Mouse (Mus musculus) mesoderm, embryonic 11.5 days (tissue): ENCODE results near the gene Pacs1.
A peak's percentile ranks its signal among the peaks of the same experiment; 100 is the strongest.
"Not testable (repeated sequence)": the region's sequence is repeated elsewhere in the genome, so short reads cannot be mapped to it uniquely, and the experiment has no call there.

ENCODE experiments used
- DNase-seq: peaks from one replicate; pipeline ENCODE4 v3.0.0-alpha.2; 2012; ENCODE audit warnings: low read depth, low spot score

Gene Pacs1

DNA sequence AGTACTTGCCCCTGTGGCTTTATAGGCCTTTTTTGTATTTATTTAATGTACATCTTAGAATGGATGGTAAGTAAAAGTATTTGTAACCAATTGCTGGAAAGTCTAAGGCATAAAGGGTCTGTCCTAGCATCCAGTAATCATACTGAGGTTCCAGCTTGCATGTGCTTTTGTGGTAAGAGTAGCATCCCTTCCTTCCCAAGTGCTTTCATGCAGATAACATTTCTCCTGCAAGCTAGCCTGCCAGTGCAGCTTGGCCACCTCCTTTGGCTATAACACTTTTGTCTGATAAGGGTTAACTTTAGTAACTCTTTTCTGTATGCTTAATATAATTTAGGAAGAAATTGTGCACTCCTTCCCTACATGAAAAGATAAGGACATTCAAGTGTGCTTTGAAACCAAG is 4.9 kb downstream of the Pacs1 start:
- no peak for DNase-seq

GRCm38 (mm10) chr19:5267015-5267414 is 5.9 kb downstream of the Pacs1 start:
- DNase-seq, result no peak

DNA sequence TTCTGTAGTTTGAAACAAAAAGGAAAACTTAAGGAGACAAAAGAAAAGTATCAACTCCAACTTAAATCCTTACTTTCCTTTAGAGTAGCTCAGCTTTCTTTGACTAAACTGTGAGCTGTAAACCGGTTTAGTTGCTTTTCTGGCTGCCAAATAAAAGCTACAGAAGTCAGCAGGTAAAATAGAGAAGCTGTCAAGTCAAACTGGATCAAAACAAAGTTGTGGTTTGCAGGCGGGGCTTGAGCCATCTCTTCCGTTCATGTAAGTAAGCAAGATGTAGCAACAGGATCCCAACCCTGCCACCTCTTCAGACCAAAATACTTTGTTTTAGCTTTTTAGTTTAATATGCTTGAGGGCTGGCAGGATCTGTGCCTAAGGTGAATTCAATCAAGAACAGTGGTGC is 15.8 kb downstream of the Pacs1 start:
- no peak for DNase-seq

DNA sequence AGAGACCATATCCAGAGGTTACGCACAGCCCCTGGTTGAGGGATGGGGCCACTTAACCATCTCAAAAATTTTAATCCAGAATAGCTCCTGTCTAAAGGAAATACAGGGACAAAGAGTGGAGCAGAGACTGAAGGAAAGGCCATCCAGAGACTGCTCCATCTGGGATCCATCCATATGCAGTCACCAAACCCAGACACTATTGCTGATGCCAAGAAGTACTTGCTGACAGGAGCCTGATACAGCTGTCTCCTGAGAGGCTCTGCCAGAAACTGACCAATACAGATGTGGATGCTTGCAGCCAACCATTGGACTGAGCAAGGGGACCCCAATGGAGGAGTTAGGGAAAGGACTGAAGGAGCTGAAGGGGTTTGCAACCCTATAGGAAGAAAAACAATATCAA is 35.9 kb downstream of the Pacs1 start:
- not testable (repeated sequence) for DNase-seq

DNA sequence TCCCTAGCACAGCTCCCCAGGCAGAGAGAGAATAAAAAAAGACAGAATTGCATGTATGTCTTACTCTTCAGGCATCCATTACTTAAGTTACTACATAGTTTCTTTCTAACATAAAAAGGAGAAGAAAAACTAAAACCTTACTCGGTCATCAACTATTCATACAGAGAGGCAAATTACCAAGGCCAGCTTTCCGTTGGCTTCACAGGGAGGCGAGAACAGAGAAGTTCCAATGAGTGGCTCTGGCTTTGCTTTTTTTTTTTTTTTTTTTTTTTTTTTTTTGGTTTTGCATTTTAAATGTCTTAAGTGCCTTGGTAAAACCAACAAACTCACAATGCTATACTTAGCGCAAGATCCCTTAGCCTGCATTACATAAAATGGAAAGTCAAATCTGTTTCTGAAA is 40.2 kb downstream of the Pacs1 start:
- DNase-seq, result no peak

- no peak for DNase-seq
Measured at GRCm38 (mm10) chr19:5230110-5230509, 42.8 kb downstream of the Pacs1 start.

- no peak for DNase-seq
Measured at GRCm38 (mm10) chr19:5224624-5225023, 48.3 kb downstream of the Pacs1 start.

DNA sequence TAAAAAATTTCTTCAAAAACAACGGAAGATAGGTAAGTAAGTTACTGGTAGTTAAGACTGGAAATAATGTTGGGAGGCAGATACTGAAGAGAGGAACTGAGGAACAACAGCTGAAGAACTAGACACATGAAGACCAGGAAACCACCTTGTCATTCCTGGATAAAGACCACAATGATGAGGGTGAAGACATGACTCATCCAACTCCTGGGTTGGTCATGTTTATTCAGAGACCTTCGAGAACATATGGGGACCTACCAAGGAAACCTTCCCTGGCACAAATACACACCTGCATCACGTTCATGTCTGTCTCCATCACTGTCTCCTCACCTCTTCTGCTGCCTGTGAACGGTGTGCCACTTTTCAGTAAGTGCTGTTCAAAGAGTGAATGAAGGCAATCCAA is 48.8 kb downstream of the Pacs1 start:
- DNase-seq, result no peak

DNA sequence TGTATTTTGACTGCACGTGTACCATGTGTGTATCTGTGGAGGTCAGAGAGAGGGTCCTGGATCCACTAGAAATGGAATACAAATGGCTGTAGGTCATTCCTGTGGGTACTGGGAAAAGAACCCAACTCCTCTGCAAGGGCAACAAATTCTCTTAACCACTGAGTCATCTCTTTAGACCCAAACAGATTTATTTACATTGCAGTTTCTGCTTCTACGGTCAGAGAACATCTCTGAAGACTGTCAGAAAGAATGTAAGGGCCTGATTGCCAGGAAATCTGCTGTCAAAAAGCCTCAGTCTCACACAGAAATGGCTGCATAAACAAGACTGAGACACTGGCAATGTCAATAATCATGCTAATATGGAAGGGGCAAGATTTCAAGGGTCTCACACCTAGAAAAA is 51.0 kb downstream of the Pacs1 start:
- no peak for DNase-seq

DNA sequence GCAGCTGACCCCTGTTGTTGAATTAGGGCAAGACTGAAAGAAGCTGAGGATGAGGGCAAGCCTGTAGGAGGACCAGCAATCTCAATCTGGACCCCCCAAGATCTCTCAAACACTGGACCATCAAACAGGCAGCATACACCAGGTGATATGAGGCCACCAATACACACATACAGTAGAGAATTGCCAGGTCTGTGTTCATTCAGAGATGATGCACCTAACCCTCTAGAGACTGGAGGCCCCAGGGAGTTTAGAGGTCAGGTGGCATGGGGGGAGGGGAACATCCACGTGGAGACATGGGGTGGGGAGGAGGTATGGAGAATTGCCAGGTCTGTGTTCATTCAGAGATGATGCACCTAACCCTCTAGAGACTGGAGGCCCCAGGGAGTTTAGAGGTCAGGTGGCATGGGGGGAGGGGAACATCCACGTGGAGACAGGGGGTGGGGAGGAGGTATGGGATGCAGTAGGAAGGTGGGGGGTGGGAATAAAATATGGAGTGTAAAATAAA is 51.6 kb downstream of the Pacs1 start:
- not testable (repeated sequence) for DNase-seq

DNA sequence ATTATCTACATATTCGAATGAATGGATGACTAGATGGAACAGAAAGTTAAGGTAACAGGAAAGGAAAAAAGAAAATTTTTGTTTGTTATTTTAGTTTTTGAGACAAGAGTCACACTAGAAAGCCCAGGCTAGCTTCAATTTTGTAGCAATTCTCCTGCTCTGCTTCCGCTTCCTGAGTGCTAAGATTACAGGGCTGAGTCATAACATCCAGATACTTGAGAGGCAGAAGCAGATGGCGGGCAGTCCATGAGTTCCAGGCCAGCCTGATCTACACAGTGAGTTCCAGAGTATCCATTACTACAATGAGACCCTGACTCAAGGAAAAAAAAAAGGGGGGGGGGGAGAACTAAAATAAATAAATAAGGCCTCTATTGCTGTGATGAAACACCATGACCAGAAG is 52.5 kb downstream of the Pacs1 start:
- no peak for DNase-seq

- no peak for DNase-seq
Measured at GRCm38 (mm10) chr19:5201691-5202090, 71.2 kb downstream of the Pacs1 start.

DNA sequence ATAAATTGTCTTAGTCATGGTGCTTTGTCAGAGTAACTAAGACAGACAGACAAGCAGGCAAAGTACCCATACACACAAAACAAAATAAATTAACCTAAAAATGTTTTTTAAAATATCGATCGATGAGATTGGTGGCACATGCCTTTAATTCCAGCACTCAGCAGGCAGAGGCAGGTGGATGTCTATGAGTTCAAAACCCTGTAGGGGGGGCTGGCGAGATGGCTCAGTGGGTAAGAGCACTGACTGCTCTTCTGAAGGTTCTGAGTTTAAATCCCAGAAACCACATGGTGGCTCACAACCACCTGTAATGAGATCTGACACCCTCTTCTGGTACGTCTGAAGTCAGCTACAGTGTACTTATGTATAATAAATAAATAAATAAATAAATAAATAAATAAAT is 72.3 kb downstream of the Pacs1 start:
- DNase-seq, result not testable (repeated sequence)

DNA sequence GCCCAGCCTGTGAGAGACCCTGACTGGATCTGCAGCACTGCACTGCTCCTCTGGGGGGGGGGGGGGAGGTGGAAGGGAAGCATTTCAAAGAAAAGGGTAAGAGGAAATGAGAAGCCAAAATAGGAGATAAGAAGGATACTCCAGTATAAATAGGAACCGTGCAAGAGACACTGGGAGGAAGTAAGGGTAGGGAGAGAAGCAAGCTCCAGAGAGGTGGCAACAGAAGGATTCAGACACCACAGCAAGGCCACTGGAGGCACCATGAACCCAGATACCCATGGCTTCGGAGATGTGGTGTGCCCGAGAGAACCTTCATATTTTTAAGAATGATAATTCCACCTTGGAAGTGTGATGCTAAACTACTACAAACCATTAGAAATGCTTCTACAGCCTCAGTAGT is 74.4 kb downstream of the Pacs1 start:
- no peak for DNase-seq

GRCm38 (mm10) chr19:5195417-5196035 is 77.4 kb downstream of the Pacs1 start:
- peak; percentile 63 for DNase-seq

GRCm38 (mm10) chr19:5192397-5192796 is 80.5 kb downstream of the Pacs1 start:
- DNase-seq, result no peak

GRCm38 (mm10) chr19:5187439-5187838 is 85.5 kb downstream of the Pacs1 start:
- DNase-seq, result no peak

GRCm38 (mm10) chr19:5181926-5182325 is 91.0 kb downstream of the Pacs1 start:
- DNase-seq, result no peak

GRCm38 (mm10) chr19:5178631-5179030 is 94.3 kb downstream of the Pacs1 start:
- no peak for DNase-seq

DNA sequence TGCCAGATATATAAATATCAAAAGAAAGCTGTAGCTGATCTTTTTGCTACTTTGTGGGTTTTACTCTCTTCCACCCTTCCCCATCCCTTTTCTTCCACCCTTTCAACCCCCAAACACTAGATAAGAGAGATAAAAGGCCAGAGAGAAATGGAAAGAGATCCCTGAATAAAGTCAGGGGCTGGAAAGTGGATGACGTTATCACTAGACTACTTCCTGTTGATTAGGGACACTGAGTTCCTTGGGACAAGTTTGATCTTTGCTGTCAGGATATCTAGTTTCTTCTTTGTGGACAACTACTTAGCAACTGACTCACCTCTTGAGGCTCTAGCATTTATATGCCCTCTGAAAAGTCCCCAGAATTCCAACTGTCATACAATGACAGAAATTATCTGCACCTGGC is 102.5 kb downstream of the Pacs1 start:
- DNase-seq, result no peak

DNA sequence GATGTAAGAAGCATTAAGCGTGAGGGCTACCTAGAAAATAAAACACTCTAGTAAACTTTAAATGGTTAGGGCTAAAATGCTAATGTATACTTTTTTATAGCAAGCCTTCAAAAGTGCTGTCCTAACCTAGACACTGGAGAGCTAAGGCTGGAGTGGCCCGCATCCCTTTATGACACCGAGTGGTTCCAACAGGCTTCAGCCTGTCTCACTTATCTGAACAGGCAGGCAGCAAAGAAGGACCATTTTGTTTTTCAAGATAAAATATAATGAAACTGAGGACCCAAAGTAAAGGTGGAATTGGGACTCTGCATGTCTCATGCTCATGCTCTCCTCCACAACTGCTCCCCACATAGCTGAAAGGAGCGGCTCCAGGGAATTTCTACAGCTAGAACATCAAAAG is 105.4 kb downstream of the Pacs1 start:
- DNase-seq, result no peak

GRCm38 (mm10) chr19:5164380-5164779 is 108.5 kb downstream of the Pacs1 start:
- DNase-seq, result peak; percentile 4

- no peak for DNase-seq
Measured at GRCm38 (mm10) chr19:5161913-5162312, 111.0 kb downstream of the Pacs1 start.

GRCm38 (mm10) chr19:5152261-5152660 is 120.7 kb downstream of the Pacs1 start:
- no peak for DNase-seq
